Mouse (Mus musculus): ENCODE data around the gene Ntrk3. TPM values are rescaled to one million over a fixed set of nuclear protein-coding genes. Genes with fewer than 3 reads are reported as not detected.
A peak's percentile ranks its signal among the peaks of the same experiment; 100 is the strongest.

The Ntrk3 gene
- total RNA-seq, 2 experiments from 2014 or later, result 199 to 229 TPM

DNA sequence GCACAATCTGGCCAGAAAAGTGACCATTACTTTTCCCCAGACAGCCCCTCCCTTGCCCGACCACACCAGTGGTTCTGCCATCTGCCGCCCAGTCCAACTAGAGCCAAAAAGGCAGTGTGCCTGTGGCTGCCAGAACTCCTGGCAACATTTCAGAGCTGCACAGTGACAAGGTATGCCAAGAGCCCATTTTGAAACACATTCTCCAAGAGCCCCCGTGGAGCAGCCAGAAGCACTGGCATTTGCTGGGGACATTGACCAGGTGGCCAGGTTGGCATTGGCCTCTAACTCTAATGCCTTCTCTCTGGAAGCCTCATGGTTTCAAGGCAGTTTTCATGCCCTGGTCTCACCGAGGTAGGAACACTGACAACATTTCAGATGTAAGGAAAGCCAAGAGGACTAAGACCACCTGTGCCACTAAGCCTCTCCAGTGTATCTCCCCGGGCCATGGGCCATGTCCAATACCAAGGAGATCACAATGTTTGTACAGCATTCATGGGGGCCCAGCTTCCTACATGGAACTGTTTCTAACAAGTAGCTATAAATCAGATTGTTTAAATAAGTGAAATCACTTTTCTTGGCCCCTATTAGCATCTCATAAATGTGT lies 218.9 kb downstream of the Ntrk3 start:
- DNase-seq, result no peak

DNA sequence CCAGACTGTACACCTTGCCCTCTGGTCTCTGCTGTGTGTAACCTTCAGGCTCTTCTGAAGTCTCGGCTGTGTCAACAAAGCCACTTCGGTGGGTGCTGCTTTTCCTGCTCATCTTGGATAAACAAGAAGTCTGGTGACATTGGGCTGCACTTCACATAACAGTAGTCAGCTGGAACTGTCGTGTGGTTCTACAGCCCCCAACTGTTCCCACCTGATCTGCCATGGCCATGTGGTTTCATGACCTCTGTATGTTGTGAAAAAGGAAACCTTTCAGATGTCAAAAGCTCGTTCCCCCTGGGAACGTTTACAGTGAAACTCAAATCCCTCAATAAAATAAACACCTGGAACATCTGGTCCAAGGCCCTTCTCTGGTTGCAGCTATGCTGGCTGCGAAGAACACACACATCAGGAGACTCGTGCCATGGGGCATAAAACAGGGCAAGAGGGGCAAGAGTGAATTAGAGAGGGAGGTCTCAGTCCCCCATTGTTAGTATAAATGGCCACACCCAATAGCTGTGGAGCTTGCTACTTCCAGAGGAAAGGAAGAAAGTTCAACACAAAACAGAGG lies 222.7 kb downstream of the Ntrk3 start:
- no peak for DNase-seq

DNA sequence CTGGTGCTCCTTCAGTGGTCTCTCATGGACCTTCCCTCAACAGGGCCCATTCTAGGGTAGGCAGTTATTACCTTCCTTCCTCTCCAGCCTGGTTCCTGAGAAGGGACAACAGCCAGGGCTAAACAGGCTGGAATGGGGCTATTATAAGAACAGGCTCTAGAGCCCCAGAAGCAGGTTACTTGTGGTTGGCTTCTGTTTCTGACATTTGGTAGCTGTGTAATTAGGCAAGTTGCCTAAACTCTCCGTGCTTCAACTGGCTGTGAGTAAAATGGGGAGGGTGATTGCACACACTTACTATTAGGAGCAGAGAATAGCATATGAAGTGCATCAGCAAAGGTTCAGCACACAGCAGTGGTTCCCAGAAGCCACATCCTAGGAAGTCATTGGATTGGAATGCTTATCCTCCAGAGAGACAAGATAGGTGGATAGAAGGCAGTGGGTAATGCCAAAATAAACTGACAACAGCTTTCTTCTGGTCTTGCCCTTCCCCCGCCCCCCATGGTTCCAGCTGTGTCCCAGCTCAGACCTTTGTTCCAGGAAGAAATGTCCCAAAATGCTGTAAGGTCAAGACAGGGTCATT lies 230.7 kb downstream of the Ntrk3 start:
- no peak for DNase-seq

DNA sequence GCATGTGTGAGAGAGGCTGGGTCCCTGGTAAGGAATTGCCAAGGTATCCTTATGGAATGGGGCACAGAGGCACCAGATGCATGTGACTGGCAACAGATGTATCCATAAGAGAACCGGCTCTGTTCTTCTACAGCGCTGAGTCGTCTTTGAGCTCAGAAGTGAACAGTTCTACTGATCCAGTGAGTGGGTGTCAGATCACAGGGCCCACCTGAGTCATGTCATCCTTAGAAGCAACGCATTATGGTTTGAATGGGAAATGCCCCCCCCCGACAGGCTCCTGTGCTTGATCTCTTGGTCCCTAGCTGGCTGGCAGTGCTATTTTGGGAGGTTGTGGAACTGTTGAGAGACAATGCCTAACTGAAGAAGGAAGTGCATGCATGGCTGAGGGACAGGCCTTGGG lies 236.9 kb downstream of the Ntrk3 start:
- DNase-seq, result no peak

DNA sequence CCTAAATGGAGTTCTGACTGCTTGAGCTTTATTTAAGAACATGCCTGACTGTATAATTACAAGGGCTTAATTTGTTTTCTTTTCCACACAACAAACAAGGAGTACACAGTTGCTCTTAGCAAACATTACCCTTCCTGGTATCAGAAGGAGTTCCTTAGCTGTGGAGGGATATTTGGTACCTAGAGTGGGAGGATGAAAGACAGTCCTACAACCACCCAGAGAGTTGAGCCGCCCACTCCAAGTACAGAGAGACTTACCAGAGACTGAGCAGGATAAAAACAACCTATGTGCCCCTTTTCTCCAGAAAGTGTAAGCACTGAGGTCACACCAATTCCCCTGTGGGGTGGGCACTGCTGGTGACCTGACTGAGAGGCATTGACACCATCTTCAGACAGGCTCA lies 237.8 kb downstream of the Ntrk3 start:
- no peak for DNase-seq

DNA sequence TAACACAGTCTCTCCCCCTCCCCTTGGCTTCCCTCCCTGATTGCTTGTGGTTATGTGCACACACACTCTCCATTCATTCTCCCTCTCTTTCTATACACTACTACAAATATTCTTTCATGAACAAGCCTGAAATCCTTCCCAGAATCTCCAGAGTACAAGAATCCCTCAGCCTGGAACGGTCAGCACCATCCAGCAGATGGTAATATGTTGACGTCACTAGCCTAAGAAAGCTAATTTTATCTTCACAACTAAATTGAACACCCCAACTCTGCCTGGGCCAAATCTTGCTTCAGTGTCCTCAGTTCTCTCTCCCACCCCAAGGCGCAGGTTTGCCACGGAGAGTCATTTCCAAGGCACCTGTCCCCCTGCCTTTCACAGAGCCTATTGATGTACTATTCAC lies 239.5 kb downstream of the Ntrk3 start:
- no peak for DNase-seq

DNA sequence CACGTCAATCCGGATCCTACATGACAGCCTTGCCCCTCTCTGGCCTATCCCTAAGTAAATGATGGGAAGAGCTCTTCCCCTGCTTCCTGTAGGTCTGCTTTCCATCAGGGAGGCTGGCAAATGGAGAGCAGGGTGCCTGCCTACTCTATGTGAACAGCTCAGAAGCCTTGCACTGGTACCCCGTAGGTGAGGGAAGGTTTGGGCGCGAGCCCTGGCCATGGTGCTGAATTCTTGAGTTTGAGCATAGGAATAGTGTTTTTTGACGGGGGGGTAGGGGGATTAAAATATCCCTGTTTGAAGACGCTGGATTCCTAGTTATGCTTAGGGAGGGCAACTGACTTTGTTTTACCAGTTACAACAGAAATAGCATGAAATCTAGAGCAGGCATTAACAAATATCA lies 240.0 kb downstream of the Ntrk3 start:
- no peak for DNase-seq

DNA sequence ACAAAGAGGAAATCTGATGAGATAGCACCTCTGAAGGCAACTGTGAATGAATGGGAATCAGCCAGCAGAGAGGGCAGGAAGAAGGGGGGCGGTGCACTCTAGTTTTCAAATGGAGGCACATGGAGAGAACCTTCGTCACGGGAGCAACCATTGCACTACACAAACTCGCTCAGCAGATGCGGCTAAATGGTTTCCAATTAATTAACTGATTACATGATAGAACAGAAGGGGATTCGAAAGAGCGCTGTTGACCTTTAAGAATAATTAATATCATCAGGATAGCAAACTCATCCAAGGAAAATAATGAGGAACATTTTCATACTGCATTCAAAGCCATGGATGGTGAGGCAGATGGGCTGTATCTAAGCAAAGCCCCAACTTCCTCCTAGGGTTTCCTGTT lies 244.2 kb downstream of the Ntrk3 start:
- no peak for DNase-seq

DNA sequence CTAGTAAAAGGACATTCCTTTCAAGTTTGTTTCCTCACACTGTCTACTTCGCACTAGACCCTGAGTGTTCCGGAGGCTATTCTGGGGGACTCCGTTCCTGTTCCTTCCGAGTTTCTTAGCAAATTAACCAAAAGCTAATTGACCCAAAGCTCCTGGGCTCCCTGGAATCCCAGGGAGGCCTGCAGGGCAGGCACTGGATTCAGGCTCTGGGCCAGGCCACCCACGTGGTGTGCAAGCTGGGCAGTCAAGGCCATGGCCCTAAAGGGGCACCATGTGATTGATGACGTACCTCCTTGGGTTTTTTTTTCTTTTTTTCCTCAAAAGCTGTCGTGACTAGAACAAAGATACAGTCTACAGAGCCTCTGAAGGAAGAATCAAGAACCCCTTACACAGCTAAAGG lies 246.6 kb downstream of the Ntrk3 start:
- DNase-seq, result no peak

DNA sequence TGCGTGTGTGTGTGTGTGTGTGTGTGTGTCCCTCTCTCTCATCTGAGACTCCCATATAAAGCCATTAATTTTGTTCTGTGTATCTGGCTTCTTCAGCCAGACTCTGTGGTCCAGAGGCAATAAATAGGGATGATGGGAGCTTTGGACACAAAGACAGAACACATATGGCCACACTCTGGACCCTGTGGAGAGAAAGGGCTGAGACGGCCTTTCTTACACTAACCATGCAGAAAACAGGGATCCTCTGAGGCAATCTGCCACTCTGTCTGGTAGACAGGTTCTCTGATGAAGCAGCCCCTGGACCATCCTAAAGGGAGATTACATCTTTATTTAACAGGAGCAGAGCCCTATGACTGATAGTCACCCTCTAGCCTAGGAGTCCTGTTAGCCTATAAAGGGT lies 253.5 kb downstream of the Ntrk3 start:
- no peak for DNase-seq

DNA sequence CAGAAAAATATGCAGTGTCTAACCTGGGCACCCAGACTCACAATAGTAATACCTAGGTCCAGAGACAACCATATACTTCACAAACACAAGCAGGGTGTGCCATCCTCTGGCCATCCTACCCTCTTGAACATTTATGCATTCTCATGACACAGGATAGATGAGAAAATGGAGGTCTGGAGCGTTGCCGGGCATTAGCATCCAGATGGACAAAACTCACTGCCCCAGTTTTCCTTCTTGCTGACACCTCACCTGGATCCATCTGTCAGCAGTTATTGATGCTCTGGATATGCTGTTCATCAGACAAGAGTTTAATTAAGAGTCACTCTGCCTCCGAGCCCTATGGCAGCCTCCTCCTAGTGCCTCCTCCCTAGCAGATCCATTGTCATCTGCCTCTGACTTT lies 254.1 kb downstream of the Ntrk3 start:
- no peak for DNase-seq

DNA sequence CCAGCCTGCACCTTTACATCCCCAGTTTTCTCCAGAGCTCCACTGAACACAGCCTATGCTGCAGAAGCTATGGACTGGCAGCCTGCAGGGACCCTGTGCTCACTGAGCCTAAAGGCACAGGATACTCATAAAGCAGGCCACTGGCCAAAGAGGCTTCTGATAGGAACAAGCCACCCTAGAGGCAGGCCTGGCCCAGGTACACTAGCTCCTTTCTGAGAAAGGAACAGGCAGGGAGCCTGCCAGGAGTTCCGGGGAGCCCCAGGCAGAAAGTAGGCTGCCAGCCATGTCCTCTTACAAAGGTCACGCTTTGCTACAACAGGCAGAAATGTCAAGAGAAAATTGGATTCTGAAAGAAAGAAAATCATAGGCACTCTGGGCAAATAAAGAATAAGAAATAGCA lies 254.8 kb downstream of the Ntrk3 start:
- no peak for DNase-seq

DNA sequence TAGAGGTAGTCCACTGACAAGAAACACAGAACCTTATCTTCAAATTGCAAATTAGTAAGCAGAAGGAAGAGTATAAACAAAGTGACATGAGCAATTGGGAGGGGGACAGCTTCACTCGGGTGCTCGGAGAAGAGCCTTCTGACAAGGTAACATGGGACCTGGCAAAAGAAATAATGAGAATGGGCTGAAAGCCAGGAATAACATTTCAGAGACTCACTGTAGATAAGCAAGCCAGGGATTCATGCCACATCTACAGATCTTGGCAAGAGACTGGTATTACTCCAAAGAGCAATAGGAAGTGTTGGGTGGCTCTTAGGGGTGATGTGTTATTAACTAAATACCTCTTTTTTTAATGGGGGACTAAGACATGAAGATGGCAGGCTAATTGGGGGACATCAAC lies 258.9 kb downstream of the Ntrk3 start:
- no peak for DNase-seq

DNA sequence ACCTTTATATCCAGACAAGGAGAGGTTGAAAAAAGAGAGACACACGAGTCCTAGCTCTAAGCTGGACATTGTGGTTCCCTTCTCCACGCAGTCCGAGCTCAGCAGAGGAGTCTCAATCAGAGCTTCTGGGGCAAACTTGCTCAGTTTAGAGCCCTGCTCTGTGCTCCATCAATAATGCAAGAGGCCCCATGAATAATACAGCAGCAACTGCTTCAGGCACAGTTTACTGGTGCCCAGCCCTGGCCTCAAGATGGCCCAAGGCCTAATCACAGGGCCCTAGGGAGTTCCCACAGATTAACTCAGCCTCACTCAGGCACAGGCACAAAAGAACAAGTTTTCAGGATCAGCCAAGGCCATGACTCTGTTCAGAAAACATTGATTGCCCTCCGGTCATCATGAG lies 266.1 kb downstream of the Ntrk3 start:
- DNase-seq, result no peak

DNA sequence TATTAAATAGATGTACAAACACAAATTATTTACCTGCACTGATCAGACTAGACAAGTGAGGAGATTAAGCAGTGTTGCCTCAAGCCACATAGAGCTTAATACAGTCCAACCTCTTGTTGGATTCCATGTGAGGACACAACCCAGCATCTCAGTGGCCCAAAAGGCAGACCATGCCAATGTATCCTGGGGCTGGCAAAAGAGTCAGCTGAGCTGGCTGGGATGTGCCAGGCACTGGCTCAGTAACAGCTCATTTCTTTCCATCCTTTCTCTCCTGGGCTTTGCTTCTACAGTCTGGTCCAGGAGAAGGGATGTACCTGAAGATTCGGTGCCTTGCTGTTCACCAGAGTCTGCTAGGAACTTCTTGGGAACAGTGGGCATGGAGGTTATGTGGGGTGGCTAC lies 266.5 kb downstream of the Ntrk3 start:
- no peak for DNase-seq

DNA sequence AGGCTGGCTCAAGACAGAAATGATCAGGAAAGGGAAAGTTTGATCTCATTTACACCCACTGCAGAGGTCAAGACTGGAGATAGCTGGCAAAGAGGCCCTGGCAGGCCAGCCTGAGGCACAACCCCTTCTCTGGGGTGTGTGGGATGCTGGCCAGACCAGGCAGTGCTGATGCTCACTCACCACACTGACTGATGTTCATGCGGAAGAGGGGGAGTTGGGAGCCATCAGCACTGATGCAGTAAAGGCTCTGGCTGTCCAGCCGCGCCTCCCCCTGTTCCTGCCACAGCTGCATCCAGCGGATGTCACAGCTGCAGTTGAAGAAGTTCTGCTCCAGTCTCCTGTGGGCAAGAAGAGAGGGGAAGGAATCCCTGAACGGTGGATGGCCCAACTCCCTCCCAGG lies 275.2 kb downstream of the Ntrk3 start:
- DNase-seq, result no peak

DNA sequence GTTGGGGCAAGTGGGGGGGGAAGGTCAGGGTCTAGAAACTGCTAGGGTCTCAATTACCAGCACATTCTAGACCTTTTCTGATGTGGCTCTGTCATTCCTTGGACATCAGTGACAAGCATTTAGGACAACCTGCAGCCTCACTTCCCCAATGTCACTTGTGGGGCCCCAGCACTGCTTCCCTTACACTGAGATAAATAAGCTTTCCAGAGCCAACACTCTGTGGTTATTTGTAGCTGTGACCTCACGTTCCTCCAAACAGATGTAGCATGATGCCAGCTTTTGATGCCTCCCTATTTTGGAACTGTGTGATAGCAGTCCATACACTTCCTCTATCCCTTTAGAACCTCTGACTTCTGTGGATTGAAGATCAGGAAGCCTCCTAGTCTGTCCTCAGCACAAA lies 278.8 kb downstream of the Ntrk3 start:
- no peak for DNase-seq

DNA sequence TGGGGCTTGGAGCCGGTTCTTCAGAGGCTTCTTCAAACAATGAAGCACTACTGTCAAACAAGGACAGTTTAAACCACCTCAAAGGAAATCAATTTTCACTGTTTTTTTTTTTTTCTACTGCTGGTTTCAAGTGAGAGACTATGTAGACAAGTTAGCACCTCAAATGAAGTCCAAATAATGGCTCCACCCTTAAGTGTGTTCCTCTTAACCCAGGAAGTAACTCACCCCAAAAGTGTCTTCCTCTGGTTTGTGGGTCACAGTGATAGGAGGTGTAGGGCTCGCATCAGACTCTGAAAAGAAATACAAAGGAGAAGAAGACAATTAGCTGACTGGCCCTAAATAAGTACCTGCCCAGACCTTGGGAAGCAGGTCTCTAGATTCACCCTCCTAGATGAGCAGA lies 286.1 kb downstream of the Ntrk3 start:
- DNase-seq, result no peak

DNA sequence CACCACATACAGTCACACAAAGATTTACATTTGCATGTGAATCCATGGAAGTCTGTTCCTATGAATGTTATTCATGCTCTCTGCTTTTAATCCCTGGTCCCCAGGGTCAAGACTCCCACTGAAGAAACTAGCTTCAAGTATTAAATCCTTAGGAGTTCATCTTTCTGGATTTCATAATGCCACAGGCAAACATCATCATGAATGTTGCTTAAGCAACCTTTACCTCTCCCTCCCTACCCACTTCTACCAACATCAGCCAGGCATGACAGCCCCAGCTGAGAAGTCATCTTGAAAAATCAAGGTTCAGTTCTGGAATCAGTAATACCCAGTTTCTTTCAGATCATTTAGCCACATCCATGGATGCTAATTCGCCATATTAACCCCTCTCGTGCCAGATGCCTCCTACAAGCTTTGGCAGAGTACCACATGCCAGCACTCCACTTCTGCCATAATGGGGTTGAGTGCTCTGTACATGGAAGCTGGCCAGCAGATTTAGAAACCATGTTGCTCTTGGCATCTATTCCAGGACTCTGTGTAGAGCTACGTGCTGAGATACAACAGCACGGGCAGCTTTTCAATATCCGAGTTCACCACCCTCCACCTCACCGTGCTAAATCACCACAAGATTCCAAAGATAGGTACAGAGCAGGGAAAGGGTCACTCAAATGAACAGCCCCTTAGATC lies 287.8 kb downstream of the Ntrk3 start:
- peak; percentile 45 to 51 for DNase-seq

DNA sequence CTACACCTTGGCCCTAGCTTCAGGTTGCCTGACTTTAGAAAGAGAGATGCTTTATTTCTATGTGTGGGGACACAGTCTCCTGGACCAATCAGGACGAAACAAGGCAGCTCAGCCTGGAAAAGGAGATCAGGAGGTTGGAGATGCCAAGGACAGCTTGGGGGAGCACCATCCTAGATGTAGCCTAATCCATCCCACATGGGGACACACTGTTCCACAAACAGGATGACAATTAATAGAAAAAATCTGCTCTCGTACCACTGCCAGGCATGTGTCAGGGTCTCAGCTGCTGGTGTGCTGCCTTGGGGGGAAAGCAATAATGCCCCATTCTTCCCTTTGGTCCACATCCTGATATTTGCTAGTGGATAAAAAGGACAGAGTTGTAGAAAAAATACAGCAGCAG lies 289.0 kb downstream of the Ntrk3 start:
- no peak for DNase-seq

DNA sequence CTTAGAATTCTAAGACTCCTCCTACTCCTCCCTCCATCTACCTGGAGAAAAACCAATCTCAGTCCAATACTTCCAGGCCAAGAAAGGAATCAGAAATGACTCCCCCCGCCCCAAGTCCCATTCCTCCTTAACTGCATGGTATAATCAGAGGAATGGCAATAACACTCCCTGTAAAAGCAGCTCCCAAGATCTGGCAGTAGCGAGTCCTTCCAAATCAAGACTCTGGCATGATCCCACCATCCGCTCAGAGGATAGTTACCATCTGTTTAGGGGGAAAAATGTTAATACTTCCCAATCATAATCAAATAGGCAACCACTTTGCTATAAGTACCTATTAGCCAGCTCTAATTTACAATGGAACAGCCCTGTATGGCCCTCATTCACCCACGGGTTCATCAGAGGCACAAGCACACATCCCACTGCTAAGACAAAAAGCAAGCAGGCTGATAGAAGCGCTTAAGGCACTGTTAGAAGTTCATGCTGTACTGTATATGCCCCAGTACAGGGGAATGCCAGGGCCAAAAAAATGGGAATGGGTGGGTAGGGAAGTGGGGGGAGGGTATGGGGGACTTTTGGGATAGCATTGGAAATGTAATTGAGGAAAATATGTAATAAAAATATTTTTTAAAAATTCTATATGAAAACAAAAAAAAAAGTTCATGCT lies 294.3 kb downstream of the Ntrk3 start:
- DNase-seq, result no peak

DNA sequence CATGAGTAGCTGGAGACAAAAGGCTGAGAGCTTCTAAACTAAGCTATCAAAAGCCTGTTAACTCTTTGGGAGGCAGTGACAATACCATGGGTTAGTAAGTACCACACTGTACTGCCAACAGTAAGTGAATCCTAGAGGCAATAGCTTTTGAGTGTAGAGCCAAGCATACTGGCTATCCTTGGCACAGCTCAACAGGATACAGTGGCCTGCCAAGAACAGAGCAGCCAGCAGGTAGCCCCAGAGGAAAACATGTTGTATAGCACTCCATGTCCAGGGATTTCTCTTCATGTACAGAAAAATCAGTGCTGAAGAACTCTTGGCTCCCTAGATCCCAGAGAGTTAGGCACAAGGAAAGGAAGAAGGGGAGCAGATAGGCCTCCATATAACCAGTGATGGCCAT lies 296.1 kb downstream of the Ntrk3 start:
- DNase-seq, result no peak

DNA sequence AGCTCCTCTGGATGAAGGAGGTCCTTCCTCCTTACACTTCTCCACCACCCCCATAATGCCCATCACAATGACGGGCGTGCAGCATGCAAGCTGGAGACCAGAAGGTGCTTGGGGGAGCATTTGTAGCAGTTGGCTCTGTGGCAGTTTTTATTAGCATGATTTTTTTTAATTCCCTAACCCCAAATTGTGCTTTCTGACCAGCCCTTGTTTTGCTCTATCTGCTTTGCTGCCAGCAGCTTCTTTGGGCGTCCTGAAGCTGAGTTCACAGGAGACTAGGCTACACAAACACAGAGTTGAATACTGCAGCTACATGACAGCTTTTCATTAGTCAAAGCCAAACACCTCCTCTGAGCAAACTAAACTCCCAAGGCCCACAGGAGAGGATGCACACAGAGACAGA lies 296.9 kb downstream of the Ntrk3 start:
- peak in 1 of 2 experiments; percentile 30 for DNase-seq

DNA sequence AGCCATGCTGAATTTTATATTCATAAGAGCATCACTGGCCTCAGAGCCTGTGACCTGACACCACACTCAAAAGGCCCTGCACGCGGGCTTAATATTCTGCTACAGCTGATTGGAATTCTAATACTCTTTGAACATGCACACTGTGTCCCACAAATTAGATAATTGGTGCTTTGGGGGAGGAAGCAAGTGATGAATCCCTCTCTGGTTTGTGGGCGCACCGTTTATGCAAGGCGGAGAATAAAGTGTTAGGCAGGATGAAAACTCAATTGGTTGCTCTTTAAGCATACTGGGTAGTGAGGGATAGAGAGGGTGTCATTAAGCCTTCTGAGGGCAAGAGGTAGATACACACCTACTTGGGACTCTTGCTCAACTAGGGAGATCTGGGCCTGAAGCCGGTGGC lies 297.3 kb downstream of the Ntrk3 start:
- DNase-seq, result peak in 1 of 2 experiments; percentile 41

Data from layer of hippocampus, postnatal 36 days (tissue).